Mouse (Mus musculus): ENCODE data around the gene Srebf2.

Srebf2 gene

DNA sequence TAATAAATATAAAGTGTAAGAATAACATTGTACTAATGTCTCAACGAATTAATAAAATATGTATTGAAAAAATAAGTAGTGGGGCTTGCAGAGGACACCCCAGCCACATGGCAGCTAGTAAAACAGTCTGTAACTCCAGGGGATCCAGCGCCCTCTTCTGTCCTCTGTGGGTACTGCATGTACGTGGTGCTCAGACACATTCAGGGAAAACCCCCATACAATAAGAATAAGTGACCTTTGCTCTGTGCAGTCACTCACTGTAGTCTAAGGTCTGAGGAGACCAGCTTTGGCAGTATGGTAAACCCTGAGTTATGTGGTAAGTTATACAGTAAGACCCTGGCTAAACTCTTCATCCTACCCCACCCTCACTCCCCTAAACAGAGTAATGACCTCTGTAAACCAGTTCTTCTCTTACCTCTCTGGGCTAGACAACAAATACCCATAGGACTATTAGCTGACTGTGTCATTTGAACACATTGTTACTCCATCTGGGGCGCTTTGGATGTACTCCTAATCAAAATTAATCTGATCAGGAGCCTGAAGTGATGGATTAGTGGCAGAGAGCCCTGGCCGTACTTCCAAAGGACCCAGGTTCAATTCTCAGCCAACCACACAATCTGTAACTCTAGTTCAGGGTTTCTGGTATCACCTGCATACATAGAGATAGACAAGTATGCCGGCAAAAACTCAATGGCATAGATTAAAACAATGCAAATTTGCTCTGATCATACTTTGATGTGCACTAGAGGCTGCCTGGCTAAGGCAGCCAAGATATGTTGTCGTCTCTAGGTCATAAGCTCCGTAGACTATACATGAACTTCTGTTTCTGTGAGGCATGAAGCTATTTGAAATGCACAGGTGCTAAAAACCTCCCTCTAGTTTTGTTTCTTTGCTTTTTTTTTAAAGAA lies 18.6 kb downstream of the Srebf2 start:
- TF ChIP-seq GATA4 (IDR thresholded peaks at IDR 0.05; ENCODE audit: insufficient replicate concordance, low read length), result no peak

DNA sequence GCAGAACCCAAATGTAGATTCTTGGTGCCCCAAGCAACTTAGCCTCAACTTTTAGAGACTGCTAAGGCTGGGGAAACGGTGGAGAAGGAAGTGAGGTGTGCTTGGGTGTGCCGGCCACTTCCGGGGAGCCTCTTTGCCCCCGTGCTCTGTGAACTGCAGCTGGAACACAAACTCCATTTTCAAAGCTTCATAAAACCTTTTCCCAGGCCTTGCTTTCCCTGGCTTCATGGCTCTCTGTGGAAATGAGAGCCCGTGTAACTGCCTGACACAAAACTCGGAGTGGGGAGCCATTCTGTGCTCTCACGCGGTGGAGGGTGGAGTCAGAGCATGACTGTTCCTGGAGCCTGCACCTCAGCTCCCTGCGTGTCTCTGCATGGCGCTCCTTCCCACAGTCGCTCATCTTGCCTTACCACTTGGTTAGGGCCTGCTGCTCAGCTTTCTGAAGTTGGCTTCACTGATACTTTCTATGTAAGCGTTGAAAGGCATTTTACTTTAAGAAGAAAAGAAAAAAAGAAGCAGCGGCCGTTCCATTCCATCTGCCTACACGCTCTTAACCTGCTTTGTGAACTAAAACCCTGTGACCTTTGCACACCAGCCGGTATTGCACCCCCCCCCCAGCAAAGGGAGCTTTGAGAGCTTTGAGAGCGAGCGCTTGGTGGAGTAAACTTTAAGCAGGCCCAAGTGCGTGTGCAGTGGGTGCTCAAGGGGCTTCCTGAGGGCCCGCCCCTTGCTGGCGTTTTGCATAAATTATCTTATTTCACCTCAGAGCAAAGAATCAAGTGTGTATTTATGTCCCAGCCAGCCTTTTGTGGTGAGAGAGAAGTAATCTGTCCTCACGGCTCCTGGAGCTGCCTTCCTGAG lies 19.5 kb downstream of the Srebf2 start:
- no peak for TF ChIP-seq GATA4 (IDR thresholded peaks at IDR 0.05; ENCODE audit: insufficient replicate concordance, low read length)

DNA sequence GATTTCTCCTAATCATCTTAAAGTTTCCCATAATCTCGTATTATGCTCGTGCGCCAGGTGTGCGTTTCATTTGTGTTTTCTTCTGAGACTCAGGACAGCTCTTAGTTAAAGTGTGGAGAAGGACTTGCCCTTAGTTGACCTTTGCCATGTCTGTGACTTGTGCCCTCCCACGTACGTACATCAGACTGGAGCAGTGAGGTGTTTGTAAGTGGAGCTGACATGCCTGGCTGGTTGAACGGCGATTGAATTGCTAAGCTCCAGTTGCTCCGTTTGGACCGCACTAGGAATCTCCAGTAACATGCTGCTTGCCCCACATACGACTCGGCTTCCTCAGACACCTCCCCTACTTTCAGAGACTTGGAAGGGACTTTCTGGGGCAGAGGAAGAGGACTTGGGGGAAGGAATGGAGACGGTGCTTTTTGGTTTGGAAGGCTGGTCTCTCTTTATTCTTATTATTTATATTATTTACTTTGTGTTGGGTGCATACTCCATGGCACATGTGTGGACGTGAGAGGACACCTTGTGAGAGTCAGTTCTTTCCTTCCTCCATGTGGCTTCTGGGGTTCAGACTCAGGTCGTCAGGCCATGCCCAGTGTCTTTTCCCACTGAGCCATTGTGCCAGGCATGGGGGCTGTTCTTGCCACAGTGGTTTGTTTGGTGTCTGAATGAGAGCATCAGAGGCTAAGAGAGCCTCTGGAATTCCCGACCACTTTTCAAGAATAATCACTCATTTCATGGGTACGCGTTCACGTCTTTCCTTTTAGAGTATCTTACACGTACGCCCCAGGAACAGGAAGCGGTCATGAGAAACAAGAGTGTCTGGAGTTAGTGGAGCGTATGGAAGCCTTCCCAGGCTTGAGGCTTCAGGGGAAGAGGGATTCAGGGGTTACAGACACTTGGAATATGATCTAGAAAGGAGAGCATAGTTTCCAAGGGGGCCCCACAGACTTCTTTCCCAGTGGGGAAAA lies 20.5 kb downstream of the Srebf2 start:
- TF ChIP-seq GATA4 (IDR thresholded peaks at IDR 0.05; ENCODE audit: insufficient replicate concordance, low read length), result no peak

DNA sequence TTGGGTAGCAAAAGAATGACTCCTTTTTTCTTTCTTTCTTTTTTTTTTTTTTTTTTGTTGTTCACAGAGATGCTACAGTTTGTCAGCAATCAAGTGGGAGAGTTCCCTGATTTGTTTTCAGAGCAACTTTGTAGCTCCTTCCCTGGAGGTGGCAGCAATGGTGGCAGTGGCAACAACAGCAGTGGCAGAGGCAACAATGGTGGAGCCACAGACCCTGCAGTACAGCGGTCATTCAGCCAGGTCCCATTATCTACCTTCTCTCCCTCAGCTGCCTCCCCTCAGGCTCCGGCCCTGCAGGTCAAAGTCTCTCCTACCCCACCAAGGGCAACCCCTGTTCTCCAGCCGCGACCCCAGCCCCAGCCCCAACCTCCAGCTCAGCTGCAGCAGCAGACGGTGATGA lies 22.7 kb downstream of the Srebf2 start:
- no peak for TF ChIP-seq GATA4 (IDR thresholded peaks at IDR 0.05; ENCODE audit: insufficient replicate concordance, low read length)

DNA sequence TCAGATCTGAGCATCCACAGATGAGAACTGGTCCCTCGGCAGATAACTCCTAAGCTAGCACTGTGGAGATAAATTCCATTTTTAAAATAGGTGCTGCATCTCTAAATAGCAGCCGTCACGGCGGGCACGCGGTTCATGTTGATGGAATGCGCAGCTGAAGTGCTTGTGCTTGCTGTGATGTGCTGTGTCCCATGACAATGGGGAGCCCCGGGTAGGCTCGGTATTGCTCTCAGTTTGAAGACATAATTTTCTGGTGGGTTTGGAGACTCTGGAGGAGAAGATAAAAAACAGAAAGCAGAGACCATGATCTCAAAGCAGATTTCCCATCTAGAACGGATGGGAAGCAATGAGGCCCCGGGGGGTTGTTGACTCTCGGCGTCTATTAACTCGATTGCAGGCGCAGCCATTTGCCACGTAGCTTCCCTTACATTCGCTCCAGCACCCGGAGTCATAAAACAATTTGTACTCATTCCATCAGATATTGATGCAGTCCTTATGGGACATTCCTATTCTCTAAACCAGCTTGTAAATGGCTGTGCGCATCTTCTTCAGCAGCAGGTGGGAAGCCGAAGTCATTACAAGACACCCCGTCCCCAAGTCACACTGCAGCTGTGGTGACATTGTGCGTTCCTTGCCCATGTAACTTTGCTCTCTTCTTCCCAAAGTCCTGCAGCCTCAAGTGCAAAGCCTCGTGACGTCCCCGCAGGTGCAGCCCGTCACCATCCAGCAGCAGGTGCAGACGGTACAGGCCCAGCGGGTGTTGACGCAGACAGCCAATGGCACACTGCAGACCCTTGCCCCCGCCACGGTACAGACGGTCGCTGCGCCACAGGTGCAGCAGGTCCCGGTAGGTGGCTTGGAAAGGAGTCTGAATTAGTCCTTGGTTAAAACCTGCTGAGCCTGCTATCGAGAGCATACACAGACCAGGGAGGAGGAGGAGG lies 23.7 kb downstream of the Srebf2 start:
- no peak for TF ChIP-seq GATA4 (IDR thresholded peaks at IDR 0.05; ENCODE audit: insufficient replicate concordance, low read length)

DNA sequence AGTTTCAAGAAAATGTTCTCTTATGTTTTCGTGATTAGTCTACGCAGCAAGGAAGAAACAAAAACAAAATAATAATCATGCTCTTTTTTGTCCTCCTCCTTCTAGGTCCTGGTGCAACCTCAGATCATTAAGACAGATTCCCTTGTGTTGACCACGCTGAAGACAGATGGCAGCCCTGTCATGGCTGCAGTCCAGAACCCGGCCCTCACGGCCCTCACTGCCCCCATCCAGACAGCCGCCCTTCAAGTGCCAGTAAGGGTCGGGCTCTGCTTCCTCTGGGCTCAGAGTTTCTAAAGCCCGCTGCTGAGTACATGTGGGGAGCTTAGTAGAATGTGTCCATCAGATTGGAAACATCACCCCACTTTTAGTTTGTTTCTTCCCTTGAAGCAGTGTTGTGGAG lies 25.7 kb downstream of the Srebf2 start:
- no peak for TF ChIP-seq GATA4 (IDR thresholded peaks at IDR 0.05; ENCODE audit: insufficient replicate concordance, low read length)

DNA sequence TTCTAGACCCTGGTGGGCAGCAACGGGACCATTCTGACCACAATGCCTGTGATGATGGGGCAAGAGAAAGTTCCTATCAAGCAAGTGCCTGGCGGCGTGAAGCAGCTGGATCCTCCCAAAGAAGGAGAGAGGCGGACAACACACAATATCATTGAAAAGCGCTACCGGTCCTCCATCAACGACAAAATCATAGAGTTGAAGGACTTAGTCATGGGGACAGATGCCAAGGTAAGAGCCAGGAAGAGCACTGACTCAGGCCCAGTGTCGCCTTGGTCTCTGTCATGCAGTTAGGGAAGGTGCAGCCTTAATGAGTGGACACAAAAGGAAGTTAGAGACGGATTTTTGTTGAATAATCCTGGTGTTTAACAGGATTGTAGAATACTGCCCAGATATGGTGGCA lies 28.1 kb downstream of the Srebf2 start:
- TF ChIP-seq GATA4 (IDR thresholded peaks at IDR 0.05; ENCODE audit: insufficient replicate concordance, low read length), result no peak

DNA sequence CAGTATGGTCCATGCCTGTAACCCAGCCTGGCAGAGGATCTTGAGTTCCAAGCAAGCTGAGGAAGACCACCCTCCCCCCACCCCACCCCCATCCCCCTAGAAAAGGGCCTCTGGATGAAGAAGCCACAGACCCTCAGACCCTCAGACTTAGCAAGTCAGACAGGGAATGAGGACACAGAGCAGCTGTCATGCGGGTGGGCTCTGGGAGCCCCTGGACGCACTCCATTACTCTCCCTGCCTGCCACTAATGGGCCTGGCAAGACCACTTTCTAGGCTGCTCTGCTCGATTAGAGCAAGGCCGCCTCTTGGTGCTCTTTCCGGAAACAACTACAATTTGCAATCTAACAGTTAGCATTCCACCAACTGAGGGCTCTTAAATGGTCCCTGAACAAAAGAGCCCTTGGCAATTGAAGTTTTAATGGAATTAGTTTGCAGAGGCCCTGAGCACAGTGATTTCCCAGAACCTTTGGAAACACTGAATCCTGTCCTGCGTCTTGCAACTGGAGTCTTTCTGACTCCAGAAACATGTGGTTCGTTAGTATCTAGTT lies 30.8 kb downstream of the Srebf2 start:
- no peak for TF ChIP-seq GATA4 (IDR thresholded peaks at IDR 0.05; ENCODE audit: insufficient replicate concordance, low read length)

DNA sequence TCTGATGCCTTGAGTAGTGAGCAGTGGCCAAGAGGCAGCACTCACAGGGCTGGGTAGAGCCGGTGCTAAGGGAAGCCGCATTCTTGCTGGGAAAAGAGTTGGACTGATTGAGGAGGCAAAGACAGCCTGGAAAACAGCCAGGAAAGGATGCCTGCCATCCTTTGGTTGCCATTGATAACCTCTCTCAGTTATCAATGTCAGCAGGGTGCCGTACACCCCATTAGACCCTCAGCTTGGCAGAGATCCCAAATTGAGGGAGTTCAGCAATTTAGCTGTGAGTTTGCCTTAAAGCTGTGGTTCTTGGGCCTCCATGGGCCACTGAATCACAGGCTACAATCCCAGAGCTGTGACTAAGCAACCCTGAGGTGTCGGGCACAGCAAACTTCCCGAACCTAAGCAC lies 34.1 kb downstream of the Srebf2 start:
- TF ChIP-seq GATA4 (IDR thresholded peaks at IDR 0.05; ENCODE audit: insufficient replicate concordance, low read length), result no peak

DNA sequence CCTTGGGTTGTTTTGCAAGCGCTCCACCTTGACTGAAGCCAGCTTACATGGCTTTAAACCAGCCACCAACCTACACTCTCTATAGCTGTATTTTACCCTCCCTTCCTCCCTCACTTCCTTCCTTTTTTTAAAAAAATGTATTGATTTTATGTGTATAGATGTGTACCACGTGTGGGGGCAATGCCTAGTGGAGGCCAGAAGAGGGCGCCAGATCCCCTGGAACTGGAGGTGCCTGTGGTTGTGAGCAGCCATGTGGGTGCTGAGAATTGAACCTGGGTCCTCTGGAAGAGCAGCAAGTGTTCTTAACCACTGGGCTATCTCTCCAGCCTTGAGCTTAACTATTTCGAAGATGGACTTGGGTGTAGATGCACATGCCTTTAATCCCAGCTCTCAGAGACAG lies 35.3 kb downstream of the Srebf2 start:
- TF ChIP-seq GATA4 (IDR thresholded peaks at IDR 0.05; ENCODE audit: insufficient replicate concordance, low read length), result no peak

DNA sequence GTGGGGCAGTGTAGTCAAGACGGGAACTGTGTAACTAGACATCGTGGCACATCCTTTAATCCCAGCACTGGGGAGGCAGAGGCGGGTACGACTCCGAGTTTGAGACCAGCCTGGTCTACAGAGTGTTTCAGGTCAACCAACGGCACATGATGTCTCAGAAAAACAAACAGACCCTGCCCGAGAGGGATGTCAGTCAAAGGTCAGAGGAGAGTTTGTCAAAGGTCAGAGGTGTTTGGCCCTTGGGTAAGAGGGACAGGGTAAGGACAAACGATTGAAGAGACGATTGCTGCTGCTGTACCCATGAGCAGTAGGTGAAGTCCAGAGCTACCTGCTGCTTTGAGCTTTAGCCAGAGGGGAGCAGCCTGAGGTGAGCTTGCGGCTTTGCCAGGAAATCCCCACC lies 36.6 kb downstream of the Srebf2 start:
- no peak for TF ChIP-seq GATA4 (IDR thresholded peaks at IDR 0.05; ENCODE audit: insufficient replicate concordance, low read length)

DNA sequence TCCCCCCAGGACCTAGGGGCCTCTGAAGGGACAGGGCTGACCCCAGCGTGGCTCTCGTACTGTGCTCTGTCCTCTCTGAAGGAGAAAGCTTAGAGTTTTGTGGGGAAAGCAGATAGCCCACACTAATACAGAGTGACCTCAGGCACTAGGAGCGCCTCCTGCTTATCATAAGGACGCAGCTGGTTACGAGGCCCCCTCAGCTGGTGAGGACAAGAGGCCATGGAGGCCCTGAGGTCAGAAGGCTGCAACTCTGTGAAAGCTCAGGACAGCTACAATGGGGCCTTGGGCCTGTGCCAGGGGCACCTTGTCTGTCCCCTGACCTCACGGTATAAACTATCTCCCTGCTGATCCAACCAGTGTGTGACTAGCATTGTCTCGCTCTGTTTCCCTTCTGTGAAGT lies 37.2 kb downstream of the Srebf2 start:
- TF ChIP-seq GATA4 (IDR thresholded peaks at IDR 0.05; ENCODE audit: insufficient replicate concordance, low read length), result no peak

DNA sequence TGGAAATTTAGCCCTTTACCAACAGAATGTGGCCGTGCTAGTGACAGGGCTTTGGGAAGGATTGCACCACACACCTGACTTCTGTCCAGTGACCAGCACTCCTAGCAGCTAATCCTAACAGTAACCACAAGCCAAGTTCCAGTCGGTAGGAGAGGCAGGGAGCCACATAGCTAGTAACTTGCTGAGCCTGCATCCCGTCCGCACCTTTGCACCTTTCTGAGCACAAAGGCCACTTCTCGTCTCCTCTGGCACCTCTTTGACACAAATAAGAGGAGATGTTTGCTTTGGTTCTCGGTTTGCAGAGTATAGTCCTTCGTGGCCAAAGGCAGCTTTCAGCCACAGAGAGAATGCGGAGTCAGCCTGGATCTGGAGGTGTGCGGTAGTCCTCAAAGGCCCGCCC lies 37.7 kb downstream of the Srebf2 start:
- no peak; the same call in 1 of the 2 replicates for TF ChIP-seq GATA4 (IDR thresholded peaks at IDR 0.05; ENCODE audit: insufficient replicate concordance, low read length)
